Mouse (Mus musculus) activated CD4-positive, CD25-positive, alpha-beta regulatory T cell, adult 4 months (primary cell): Measurements from ENCODE around the gene Cdiptos. TPM values are rescaled to one million over a fixed set of nuclear protein-coding genes. Genes with fewer than 3 reads are reported as not detected.

ENCODE experiments used
- ATAC-seq: one replicate; pipeline ENCODE4 v1.8.0; 2017
- polyA plus RNA-seq, 2 experiments: library from polyadenylated mRNA; unstranded; fragments of 100-300 nt; shearing (Covaris generic); gene quantifications; one replicate each; pipeline ENCODE4 v1.2.1; 2017

The Cdiptos gene
- polyA plus RNA-seq, 2 experiments from 2014 or later: 0.37 to 1.5 TPM

- ATAC-seq: no peak
These were observed 37.5 kb upstream of the Cdiptos start for GRCm38 (mm10) chr7:127013385-127013784.

- no peak for ATAC-seq
These were observed 36.9 kb upstream of the Cdiptos start for GRCm38 (mm10) chr7:127012845-127013244.

- no peak for ATAC-seq
These were observed 36.5 kb upstream of the Cdiptos start for GRCm38 (mm10) chr7:127012374-127012773.

- ATAC-seq: no peak
These were observed 35.8 kb upstream of the Cdiptos start for GRCm38 (mm10) chr7:127011717-127012116.

- ATAC-seq: no peak
These were observed 35.2 kb upstream of the Cdiptos start for GRCm38 (mm10) chr7:127011051-127011450.

GRCm38 (mm10) chr7:127009307-127010085, 33.6 kb upstream of the Cdiptos start:
- no peak for ATAC-seq

- ATAC-seq: no peak
These were observed 32.5 kb upstream of the Cdiptos start for GRCm38 (mm10) chr7:127008239-127009019.

- ATAC-seq: no peak
These were observed 31.6 kb upstream of the Cdiptos start for GRCm38 (mm10) chr7:127007313-127008024.

- no peak for ATAC-seq
These were observed 28.4 kb upstream of the Cdiptos start for GRCm38 (mm10) chr7:127004122-127004875.

GRCm38 (mm10) chr7:127003620-127004019, 27.7 kb upstream of the Cdiptos start:
- no peak for ATAC-seq

- peak; percentile 75 for ATAC-seq
These were observed 23.7 kb upstream of the Cdiptos start for GRCm38 (mm10) chr7:126999568-126999967.

- ATAC-seq: no peak
These were observed 20.6 kb upstream of the Cdiptos start for GRCm38 (mm10) chr7:126996449-126996848.

GRCm38 (mm10) chr7:126988816-126989215, 12.9 kb upstream of the Cdiptos start:
- no peak for ATAC-seq

GRCm38 (mm10) chr7:126986319-126986718, 10.4 kb upstream of the Cdiptos start:
- no peak for ATAC-seq

- ATAC-seq: no peak
These were observed 9.0 kb upstream of the Cdiptos start for GRCm38 (mm10) chr7:126984667-126985444.

- no peak for ATAC-seq
These were observed 7.2 kb upstream of the Cdiptos start for GRCm38 (mm10) chr7:126983113-126983512.

- ATAC-seq: no peak
These were observed 6.2 kb upstream of the Cdiptos start for GRCm38 (mm10) chr7:126982054-126982453.

GRCm38 (mm10) chr7:126981601-126982000, 5.7 kb upstream of the Cdiptos start:
- ATAC-seq: no peak

- peak; percentile 23 for ATAC-seq
These were observed 2.9 kb upstream of the Cdiptos start for GRCm38 (mm10) chr7:126978841-126979240.

- no peak for ATAC-seq
These were observed 1.1 kb upstream of the Cdiptos start for GRCm38 (mm10) chr7:126976878-126977459.

- ATAC-seq: no peak
These were observed 177 bp downstream of the Cdiptos start, which contains the start of gene Cdipt for GRCm38 (mm10) chr7:126975893-126975949. TSS of gene Cdipt (plus strand) at chr7:126975914.

- no peak for ATAC-seq
These were observed 405 bp downstream of the Cdiptos start for GRCm38 (mm10) chr7:126975493-126975892.
